Mouse (Mus musculus) G1E (cell line): ENCODE results near the gene Pdlim4.

Source experiments
- CTCF ChIP-seq: IDR thresholded peaks from 2 replicates; pipeline ENCODE4 v1.5.1; 2012; ENCODE audit warnings: low read depth, low read length, inconsistent platforms, mixed read lengths
- GATA1 ChIP-seq: IDR thresholded peaks from 2 replicates; pipeline ENCODE4 v1.6.1; 2012; ENCODE audit warnings: borderline replicate concordance, low read length, inconsistent platforms, mixed read lengths

- TF ChIP-seq CTCF, result no peak
- TF ChIP-seq GATA1, result no peak
These were observed 5.9 kb downstream of the Pdlim4 start for GRCm38 (mm10) chr11:54062753-54063471.
